Mouse (Mus musculus): ENCODE measurements around the gene Nfib.

GRCm38 (mm10) chr4:82586637-82587036, 118.9 kb downstream of the Nfib start:
- TF ChIP-seq CTCF (IDR thresholded peaks at IDR 0.05; ENCODE audit: borderline replicate concordance, control insufficient read depth, extremely low read depth, insufficient read depth, low read length, poor library complexity) (no peak), POLR2A (IDR thresholded peaks at IDR 0.05; ENCODE audit: control insufficient read depth, extremely low read depth, insufficient read depth, low read length, poor library complexity) (no peak)

Measured in thymus, adult 2 months (tissue).